Mouse (Mus musculus): ENCODE data around the gene Mettl3.

DNA sequence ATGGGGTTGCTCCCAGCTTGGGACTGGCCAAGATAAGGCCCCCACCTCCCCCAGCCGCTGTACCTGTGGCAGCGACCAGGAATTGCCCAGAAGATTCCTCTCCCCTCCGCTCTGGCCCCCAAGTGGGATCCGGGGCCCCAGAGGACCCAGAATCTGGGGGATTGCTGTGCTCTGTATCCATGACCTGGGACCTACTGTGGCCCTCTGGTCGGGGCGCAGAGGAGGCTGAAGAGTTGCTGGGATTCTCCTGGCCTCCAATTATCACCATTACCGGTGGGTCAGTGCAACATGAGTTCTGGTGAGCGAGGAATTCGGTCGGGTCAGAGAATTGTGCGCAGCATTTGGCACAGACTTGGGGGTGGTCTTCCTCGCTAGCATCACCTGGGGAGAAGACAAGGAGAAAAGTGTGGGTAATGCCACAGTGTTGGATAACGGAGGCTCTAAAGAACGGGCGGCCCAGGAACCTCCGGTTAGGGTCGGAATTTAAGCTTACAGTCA, 10.4 kb upstream of the Mettl3 start:
- TF ChIP-seq CTCF (conservative IDR thresholded peaks at IDR 0.05; ENCODE audit: low read length): no peak
- no peak for TF ChIP-seq POU5F1 (IDR thresholded peaks at IDR 0.05; ENCODE audit: borderline replicate concordance, low read length)

Measured in E14TG2a.4 (cell line).